Mouse (Mus musculus): ENCODE data around the gene Amigo3. TPM values are rescaled to one million over a fixed set of nuclear protein-coding genes. Genes with fewer than 3 reads are reported as not detected.

The Amigo3 gene
- polyA plus RNA-seq, 1 experiment from 2014 or later, result 1.5 TPM

DNA sequence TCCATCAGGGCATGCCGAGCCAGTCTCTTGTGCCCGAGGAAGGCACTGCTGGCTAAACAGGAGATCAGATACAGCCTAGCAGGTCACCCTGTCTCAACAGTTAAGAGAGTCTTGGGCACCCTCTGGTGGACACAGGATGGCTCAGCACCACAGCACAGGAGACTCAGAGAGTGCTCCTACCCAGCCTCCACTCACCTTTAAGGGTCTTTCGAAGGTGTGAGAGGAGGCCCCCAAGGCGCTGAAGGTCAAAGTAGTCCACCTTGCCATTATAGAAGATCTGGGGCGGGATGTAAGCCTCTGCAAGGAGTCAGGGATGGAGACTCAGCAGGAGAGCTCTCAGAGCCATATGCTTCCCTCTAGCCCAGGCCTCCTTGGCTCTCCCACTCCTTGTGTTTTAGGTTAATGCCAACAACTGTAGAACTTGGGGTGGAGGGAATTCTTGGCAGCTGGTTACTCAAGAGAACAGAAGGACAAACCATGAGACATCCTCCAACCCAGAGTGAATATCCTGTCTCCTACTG is 12.6 kb downstream of the Amigo3 start:
- no peak overlapping the region for H3K9ac ChIP-seq (replicated peaks; ENCODE audit: low read length)
- no peak for ATAC-seq (replicated peaks; ENCODE audit: insufficient number of reproducible peaks, low FRiP score, low TSS enrichment, low read depth)
- no peaks in the 10 kb centered on the region; the same call in 1 of the 2 replicates for H3K36me3 ChIP-seq (replicated peaks; ENCODE audit: control insufficient read depth, insufficient read depth, low read depth, low read length)
- DNase-seq (ENCODE audit: low spot score), result peak; percentile 73
- H3K4me3 ChIP-seq (ENCODE audit: low read depth, low read length), result no peak overlapping the region
- H3K27ac ChIP-seq (replicated peaks; ENCODE audit: low read depth, low read length), result no peak overlapping the region
- H3K4me2 ChIP-seq (ENCODE audit: low read depth, low read length), result no peak overlapping the region
- H3K27me3 ChIP-seq (ENCODE audit: control insufficient read depth, insufficient read depth, low read length), result no peaks in the 10 kb centered on the region
- H3K9me3 ChIP-seq (replicated peaks; ENCODE audit: control insufficient read depth, low read length), result no peaks in the 10 kb centered on the region
- H3K4me1 ChIP-seq (ENCODE audit: control insufficient read depth, insufficient read depth, low read length), result no peaks in the 10 kb centered on the region
- 41% methylated on average over 5 of the region's 5 CpGs for WGBS

DNA sequence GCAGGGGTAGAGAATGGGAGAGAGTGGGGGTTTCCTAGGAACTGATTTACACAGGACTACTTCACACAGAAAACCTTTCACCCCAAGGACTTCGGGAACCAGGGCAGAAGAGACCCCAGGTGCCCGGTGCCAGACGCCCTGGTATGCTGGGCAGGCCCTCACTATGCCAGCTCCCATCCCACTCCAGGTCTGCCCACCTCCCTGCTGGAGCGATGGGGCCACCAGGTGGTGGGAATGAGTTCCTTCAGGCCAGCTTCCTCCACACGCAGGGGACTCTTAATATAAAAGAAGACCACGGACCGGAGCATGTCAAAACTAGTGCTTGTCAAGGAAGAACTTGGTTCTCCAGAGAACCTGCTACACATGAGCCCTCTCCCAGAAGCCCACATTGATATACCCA is 14.2 kb downstream of the Amigo3 start:
- Histone ChIP-seq H3K9ac (replicated peaks; ENCODE audit: low read length) (no peak overlapping the region), H3K4me3 (ENCODE audit: low read depth, low read length) (no peak overlapping the region), H3K4me1 (ENCODE audit: control insufficient read depth, insufficient read depth, low read length) (no peaks in the 10 kb centered on the region), H3K9me3 (replicated peaks; ENCODE audit: control insufficient read depth, low read length) (no peaks in the 10 kb centered on the region), H3K27me3 (ENCODE audit: control insufficient read depth, insufficient read depth, low read length) (no peaks in the 10 kb centered on the region), H3K36me3 (replicated peaks; ENCODE audit: control insufficient read depth, insufficient read depth, low read depth, low read length) (no peaks in the 10 kb centered on the region; the same call in 1 of the 2 replicates), H3K4me2 (ENCODE audit: low read depth, low read length) (no peak overlapping the region), H3K27ac (replicated peaks; ENCODE audit: low read depth, low read length) (no peak overlapping the region)
- WGBS, result 84% methylated on average over 7 of the region's 7 CpGs
- no peak for DNase-seq (ENCODE audit: low spot score)
- ATAC-seq (replicated peaks; ENCODE audit: insufficient number of reproducible peaks, low FRiP score, low TSS enrichment, low read depth), result no peak

DNA sequence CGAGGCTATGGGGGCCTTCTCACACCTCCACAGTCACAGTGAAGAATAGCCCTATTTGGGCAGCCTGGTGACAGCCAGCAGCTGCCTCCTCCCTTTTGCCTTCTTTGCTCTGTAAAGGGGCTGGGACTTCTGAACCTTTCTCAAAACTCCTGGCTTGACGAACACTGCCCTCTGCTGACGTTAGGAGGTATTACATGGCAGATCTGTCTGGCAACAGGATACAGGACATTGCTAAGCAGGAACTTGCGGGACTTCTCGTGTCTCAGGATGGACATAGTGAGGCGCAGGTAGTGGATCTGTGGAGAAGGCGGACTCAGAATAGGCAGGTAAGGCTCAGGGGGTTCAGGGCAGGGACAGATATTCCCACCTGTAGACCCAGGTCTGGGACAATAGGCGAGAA is 14.9 kb downstream of the Amigo3 start:
- Histone ChIP-seq H3K27ac (replicated peaks; ENCODE audit: low read depth, low read length) (no peak overlapping the region), H3K36me3 (replicated peaks; ENCODE audit: control insufficient read depth, insufficient read depth, low read depth, low read length) (no peaks in the 10 kb centered on the region; the same call in 1 of the 2 replicates), H3K9ac (replicated peaks; ENCODE audit: low read length) (no peak overlapping the region), H3K4me3 (ENCODE audit: low read depth, low read length) (no peak overlapping the region), H3K9me3 (replicated peaks; ENCODE audit: control insufficient read depth, low read length) (no peaks in the 10 kb centered on the region), H3K4me2 (ENCODE audit: low read depth, low read length) (no peak overlapping the region), H3K4me1 (ENCODE audit: control insufficient read depth, insufficient read depth, low read length) (no peaks in the 10 kb centered on the region), H3K27me3 (ENCODE audit: control insufficient read depth, insufficient read depth, low read length) (no peaks in the 10 kb centered on the region)
- peak; percentile 92 for DNase-seq (ENCODE audit: low spot score)
- peak; percentile 31; the same call in 1 of the 2 replicates for ATAC-seq (replicated peaks; ENCODE audit: insufficient number of reproducible peaks, low FRiP score, low TSS enrichment, low read depth)
- 21% methylated on average over 8 of the region's 8 CpGs for WGBS

DNA sequence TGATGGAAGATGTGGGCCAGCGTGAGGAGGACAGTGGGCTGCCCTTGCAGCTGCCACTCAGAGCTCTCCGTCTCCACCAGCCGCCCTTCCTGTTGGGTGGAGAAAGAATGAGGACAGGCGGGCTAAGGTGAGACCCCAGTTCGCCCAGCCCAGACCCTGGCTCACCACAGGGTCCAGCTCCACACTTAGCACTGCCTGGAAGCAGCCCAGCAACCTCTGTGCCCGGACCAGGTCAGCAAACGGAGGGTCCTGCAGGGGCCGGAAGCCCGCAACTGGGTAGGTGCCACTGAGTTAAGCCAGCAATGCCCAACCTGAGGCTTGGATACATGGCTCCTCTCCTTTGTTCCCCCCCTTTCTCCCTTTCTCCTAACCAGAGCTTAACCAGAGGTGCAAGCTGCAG is 16.0 kb downstream of the Amigo3 start:
- Histone ChIP-seq H3K27me3 (ENCODE audit: control insufficient read depth, insufficient read depth, low read length) (no peaks in the 10 kb centered on the region), H3K9ac (replicated peaks; ENCODE audit: low read length) (no peak overlapping the region), H3K4me2 (ENCODE audit: low read depth, low read length) (no peak overlapping the region), H3K36me3 (replicated peaks; ENCODE audit: control insufficient read depth, insufficient read depth, low read depth, low read length) (no peaks in the 10 kb centered on the region), H3K4me1 (ENCODE audit: control insufficient read depth, insufficient read depth, low read length) (no peaks in the 10 kb centered on the region), H3K9me3 (replicated peaks; ENCODE audit: control insufficient read depth, low read length) (no peaks in the 10 kb centered on the region), H3K4me3 (ENCODE audit: low read depth, low read length) (no peak overlapping the region), H3K27ac (replicated peaks; ENCODE audit: low read depth, low read length) (no peak overlapping the region)
- ATAC-seq (replicated peaks; ENCODE audit: insufficient number of reproducible peaks, low FRiP score, low TSS enrichment, low read depth) (no peak), DNase-seq (ENCODE audit: low spot score) (no peak)
- 93% methylated on average over 9 of the region's 9 CpGs for WGBS

DNA sequence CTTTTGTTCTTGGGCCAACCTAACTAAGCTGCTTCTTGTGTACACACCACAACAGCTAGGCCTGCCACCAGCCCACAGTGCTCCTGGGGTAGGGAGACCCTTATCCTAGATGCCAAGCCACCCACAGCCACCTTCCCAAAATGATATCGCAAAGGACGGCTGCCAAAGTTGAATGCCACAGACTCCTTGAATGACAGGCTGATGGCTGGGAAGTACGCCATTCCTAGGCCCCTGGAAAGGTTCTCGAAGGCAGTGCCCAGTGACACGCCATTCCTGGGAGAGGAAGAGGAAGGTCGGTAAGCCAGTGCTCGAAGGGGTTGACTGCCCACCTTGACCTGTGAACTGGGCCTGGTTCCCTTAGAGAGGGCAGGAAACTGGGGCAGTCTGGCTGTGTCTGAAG is 16.6 kb downstream of the Amigo3 start:
- no peaks in the 10 kb centered on the region for H3K27me3 ChIP-seq (ENCODE audit: control insufficient read depth, insufficient read depth, low read length)
- DNase-seq (ENCODE audit: low spot score), result no peak
- WGBS, result 89% methylated on average over 7 of the region's 7 CpGs
- H3K4me2 ChIP-seq (ENCODE audit: low read depth, low read length), result no peak overlapping the region
- no peaks in the 10 kb centered on the region for H3K4me1 ChIP-seq (ENCODE audit: control insufficient read depth, insufficient read depth, low read length)
- H3K9ac ChIP-seq (replicated peaks; ENCODE audit: low read length), result no peak overlapping the region
- no peaks in the 10 kb centered on the region for H3K36me3 ChIP-seq (replicated peaks; ENCODE audit: control insufficient read depth, insufficient read depth, low read depth, low read length)
- no peak for ATAC-seq (replicated peaks; ENCODE audit: insufficient number of reproducible peaks, low FRiP score, low TSS enrichment, low read depth)
- H3K4me3 ChIP-seq (ENCODE audit: low read depth, low read length), result no peak overlapping the region
- H3K27ac ChIP-seq (replicated peaks; ENCODE audit: low read depth, low read length), result no peak overlapping the region
- H3K9me3 ChIP-seq (replicated peaks; ENCODE audit: control insufficient read depth, low read length), result no peaks in the 10 kb centered on the region

DNA sequence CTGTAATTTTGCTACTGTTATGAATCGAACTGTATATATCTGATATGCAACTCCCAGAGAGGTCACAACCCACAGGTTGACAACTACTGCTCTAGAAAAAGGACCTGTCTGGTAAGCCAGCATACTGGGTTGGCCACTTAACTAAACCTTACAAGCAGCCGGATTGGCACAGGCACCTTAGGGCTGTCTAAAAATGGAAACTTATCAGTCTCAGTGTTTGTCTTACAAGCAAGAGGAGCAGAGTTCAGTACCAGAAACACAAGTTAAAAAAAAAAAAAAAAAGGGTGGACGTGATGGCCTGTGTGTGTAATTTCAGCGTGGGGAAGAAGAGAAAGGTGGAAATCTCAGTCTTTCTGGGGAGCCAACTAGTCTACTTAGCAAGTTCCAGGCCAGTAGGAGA is 18.8 kb downstream of the Amigo3 start:
- whole genome bisulfite sequencing, result 87% methylated on average over 4 of the region's 4 CpGs
- no peak for ATAC-seq (replicated peaks; ENCODE audit: insufficient number of reproducible peaks, low FRiP score, low TSS enrichment, low read depth)
- H3K27me3 ChIP-seq (ENCODE audit: control insufficient read depth, insufficient read depth, low read length), result no peaks in the 10 kb centered on the region

DNA sequence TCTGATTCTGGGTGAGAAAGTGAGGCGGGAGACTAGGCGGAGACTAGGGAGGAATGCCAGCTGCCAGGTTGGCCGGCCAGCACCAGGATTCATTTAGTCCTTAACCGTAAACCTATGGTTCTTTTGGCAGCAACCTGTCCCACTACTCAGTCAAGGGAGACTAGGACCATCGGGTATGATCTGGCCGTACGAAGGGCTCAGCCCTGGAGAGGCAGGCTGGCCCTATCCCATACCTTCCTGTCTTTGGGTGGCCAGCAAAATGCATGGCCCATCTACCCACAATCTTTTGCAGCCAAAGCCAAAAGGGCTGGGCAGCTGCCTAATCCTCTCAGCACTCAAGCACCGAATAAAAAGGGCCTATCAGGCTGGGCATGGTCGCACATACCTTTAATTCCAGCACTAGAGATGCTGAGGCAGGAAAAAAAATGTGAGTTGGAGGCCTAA is 19.5 kb downstream of the Amigo3 start:
- ATAC-seq (replicated peaks; ENCODE audit: insufficient number of reproducible peaks, low FRiP score, low TSS enrichment, low read depth) (no peak), DNase-seq (ENCODE audit: low spot score) (no peak)
- WGBS, result 69% methylated on average over 9 of the region's 9 CpGs
- Histone ChIP-seq H3K9me3 (replicated peaks; ENCODE audit: control insufficient read depth, low read length) (no peaks in the 10 kb centered on the region), H3K4me1 (ENCODE audit: control insufficient read depth, insufficient read depth, low read length) (no peaks in the 10 kb centered on the region), H3K4me3 (ENCODE audit: low read depth, low read length) (no peak overlapping the region), H3K27ac (replicated peaks; ENCODE audit: low read depth, low read length) (no peak overlapping the region), H3K9ac (replicated peaks; ENCODE audit: low read length) (no peak overlapping the region), H3K36me3 (replicated peaks; ENCODE audit: control insufficient read depth, insufficient read depth, low read depth, low read length) (no peaks in the 10 kb centered on the region), H3K27me3 (ENCODE audit: control insufficient read depth, insufficient read depth, low read length) (no peaks in the 10 kb centered on the region), H3K4me2 (ENCODE audit: low read depth, low read length) (no peak overlapping the region)

More for the DNA sequence above, 18.8 kb downstream of the Amigo3 start:
- no peak for DNase-seq (ENCODE audit: low spot score)
- no peak overlapping the region for H3K27ac ChIP-seq (replicated peaks; ENCODE audit: low read depth, low read length)
- H3K4me2 ChIP-seq (ENCODE audit: low read depth, low read length), result no peak overlapping the region
- no peak overlapping the region for H3K4me3 ChIP-seq (ENCODE audit: low read depth, low read length)
- H3K36me3 ChIP-seq (replicated peaks; ENCODE audit: control insufficient read depth, insufficient read depth, low read depth, low read length), result no peaks in the 10 kb centered on the region
- H3K9me3 ChIP-seq (replicated peaks; ENCODE audit: control insufficient read depth, low read length), result no peaks in the 10 kb centered on the region
- H3K4me1 ChIP-seq (ENCODE audit: control insufficient read depth, insufficient read depth, low read length), result no peaks in the 10 kb centered on the region
- no peak overlapping the region for H3K9ac ChIP-seq (replicated peaks; ENCODE audit: low read length)

DNA sequence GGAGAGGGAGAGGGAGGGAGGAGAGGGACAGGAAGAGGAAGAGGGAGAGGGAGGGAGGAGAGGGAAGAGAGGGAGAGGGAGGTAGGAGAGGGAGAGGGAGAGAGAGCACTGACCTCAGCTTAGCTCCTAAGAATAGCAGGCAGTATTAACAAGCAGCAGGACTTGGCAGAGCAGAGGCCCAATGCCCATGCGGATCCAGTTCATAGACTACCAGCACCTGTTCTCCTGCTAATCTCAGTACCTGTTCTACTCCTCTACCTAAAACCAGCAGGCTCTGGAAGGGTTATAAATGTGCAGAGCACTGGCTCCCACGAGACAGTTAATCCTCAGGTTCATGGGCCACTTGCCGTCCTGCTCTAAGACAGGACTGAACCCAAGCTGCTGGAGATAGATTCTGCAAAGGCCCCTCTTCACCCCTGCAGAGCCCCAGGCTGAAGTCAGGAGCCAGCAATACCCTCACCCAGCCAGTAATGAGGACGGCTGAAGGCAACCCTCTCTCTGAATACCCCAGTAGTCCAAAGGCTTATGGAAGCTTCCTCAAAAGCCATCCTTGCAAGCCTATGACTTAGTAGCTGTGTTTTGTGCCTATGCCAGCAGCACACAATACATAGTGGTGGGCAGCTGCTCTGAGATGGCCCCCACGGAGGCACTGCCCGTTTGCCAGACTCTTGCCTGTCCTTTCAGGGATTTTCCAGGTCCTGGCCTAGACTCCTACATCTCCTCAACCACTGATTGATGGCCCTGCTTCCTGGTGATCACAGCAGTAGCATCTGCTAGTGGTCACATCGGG is 20.4 kb downstream of the Amigo3 start:
- no peaks in the 10 kb centered on the region for H3K27me3 ChIP-seq (ENCODE audit: control insufficient read depth, insufficient read depth, low read length)
- no peaks in the 10 kb centered on the region for H3K4me1 ChIP-seq (ENCODE audit: control insufficient read depth, insufficient read depth, low read length)
- DNase-seq (ENCODE audit: low spot score) (no peak), ATAC-seq (replicated peaks; ENCODE audit: insufficient number of reproducible peaks, low FRiP score, low TSS enrichment, low read depth) (no peak)
- H3K4me2 ChIP-seq (ENCODE audit: low read depth, low read length), result no peak overlapping the region
- H3K9ac ChIP-seq (replicated peaks; ENCODE audit: low read length), result no peak overlapping the region
- 69% methylated on average over 7 of the region's 7 CpGs for WGBS
- H3K4me3 ChIP-seq (ENCODE audit: low read depth, low read length), result no peak overlapping the region
- no peaks in the 10 kb centered on the region for H3K36me3 ChIP-seq (replicated peaks; ENCODE audit: control insufficient read depth, insufficient read depth, low read depth, low read length)
- H3K27ac ChIP-seq (replicated peaks; ENCODE audit: low read depth, low read length), result no peak overlapping the region
- H3K9me3 ChIP-seq (replicated peaks; ENCODE audit: control insufficient read depth, low read length), result no peaks in the 10 kb centered on the region

Measured in embryonic facial prominence, embryonic 11.5 days (tissue).